Mouse (Mus musculus) megakaryocyte progenitor cell, adult 5-6 weeks (primary cell): ENCODE measurements around the gene Abcc4. TPM values are rescaled to one million over a fixed set of nuclear protein-coding genes. Genes with fewer than 3 reads are reported as not detected.

Source experiments
- ATAC-seq: replicated peaks from 2 replicates; pipeline ENCODE4 v1.8.0; 2016; ENCODE audit warnings: mild to moderate bottlenecking, moderate TSS enrichment, inconsistent platforms; ENCODE audit not compliant: poor library complexity
- total RNA-seq, 2 experiments: library from RNA; stranded (forward) in 1 of 2; stranded (reverse) in 1 of 2; fragments of 157-497, 149-512 nt in 1 of 2; fragments of 200-1000 nt in 1 of 2; gene quantifications; 2 replicates each; pipeline versions ENCODE4 v1.2.3 to v1.2.4; 2015 to 2017

The Abcc4 gene
- total RNA-seq, 2 experiments from 2014 or later: 37.0 to 38.3 TPM

- ATAC-seq: peak; percentile 65
Measured at GRCm38 (mm10) chr14:118514280-118515031, 191.6 kb downstream of the Abcc4 start.

- peak; percentile 56 for ATAC-seq
Measured at GRCm38 (mm10) chr14:118511715-118512114, 194.3 kb downstream of the Abcc4 start.

DNA sequence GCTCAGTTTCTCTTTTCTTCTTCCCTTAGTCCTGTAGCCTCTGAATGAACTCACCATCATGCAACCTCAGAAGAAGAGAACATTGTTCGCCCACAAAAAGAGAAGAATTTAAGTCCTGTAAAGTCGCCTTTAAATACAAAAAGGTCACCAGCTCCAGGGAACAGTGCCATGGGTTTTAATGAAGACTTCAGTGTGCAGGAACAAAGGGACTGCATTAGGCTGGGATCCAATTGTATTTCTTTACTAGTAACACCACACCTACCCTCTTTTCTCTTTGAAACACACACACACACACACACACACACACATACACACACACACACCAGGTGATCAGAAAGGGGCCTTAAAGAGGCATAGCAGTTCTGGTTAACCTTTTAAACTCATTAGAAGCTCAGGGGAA, 195.2 kb downstream of the Abcc4 start:
- no peak for ATAC-seq

GRCm38 (mm10) chr14:118510216-118510615, 195.8 kb downstream of the Abcc4 start:
- no peak for ATAC-seq

DNA sequence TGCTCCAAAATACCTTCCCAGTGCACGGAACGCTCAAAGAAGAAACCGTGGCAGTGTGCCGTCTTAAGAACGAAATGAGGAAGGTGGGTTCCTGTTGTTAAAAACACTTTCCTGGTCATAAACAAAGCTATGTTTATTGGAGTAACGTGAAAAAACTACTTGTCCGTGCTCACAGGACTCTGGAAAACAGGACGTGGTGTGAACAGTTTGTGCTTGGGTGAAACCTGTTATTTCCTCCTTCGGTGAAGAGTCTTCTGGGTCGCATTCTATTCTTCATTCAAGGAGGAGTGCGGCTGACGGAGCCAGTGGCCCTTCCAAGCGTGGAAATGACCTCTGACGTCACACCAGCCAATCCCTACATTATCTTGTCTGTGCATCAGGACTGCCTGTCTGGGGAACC, 198.2 kb downstream of the Abcc4 start:
- ATAC-seq: no peak

DNA sequence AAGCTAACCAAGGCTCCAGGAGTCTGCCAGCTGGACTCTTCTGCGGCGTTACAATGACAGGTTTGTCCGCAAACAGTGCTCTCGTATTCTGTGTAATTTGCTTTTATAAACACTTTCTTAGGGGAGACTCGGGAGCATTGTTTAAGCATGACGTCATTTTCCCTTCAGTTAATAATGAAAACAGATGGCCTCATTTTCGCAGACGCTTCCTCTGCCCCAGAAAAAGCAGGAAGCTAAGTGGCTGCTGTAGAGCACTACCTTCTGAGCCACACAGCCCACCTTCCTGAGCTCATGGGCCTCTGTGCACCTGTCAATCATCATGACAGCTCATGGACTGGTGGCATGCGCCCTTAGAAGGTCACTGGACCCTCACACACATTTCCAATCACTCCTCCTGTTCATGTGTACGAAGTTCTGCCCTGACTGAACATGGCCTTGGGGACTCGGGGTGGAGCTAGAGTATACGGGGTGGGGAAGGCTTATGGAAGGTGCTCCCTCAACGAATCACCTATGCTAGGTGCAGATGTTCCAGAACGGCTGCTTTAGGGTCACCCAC, 199.3 kb downstream of the Abcc4 start:
- no peak for ATAC-seq

- ATAC-seq: no peak
Measured at GRCm38 (mm10) chr14:118496767-118497166, 209.3 kb downstream of the Abcc4 start.

DNA sequence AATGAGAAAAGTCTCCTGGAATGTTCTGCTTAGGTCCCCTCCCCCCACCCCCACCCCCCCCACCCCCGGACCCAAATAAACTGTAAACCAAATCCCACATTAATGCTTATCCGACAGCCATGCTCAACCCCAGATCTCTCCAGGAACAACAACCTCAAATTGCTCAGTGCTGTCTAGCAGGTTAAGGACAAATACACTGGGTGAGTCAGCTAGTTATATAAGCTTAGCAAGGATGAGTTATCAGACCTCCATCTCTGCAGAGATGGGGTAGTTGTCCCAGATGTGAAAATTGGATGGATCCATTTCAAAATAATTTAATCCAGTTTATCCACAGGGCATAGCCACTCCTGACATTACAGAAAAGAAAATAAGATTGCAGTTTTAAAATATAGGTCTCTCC, 210.6 kb downstream of the Abcc4 start:
- no peak for ATAC-seq

GRCm38 (mm10) chr14:118491708-118492107, 214.3 kb downstream of the Abcc4 start:
- no peak for ATAC-seq

DNA sequence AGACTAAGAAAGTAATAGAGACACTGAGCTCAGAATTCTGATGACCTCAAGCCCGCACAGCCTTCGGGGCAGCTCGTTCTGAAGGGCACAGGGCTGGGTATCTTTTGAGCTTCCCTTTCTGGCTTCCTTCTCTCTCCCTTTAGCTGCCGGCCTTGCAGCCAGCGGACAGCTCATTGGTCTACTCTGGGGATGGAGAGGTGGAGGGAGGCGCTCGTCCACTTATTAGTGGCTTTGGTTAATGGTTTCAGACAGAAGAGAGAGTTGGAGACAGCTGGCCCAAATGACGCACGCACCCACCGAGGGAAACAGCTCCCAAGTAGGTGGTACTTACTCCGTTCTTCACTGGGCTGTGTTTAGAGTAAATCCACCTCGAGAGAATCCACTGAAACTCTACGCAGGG, 214.7 kb downstream of the Abcc4 start:
- no peak for ATAC-seq

- no peak for ATAC-seq
Measured at GRCm38 (mm10) chr14:118490525-118490924, 215.5 kb downstream of the Abcc4 start.

GRCm38 (mm10) chr14:118486349-118486748, 219.7 kb downstream of the Abcc4 start:
- ATAC-seq: no peak

DNA sequence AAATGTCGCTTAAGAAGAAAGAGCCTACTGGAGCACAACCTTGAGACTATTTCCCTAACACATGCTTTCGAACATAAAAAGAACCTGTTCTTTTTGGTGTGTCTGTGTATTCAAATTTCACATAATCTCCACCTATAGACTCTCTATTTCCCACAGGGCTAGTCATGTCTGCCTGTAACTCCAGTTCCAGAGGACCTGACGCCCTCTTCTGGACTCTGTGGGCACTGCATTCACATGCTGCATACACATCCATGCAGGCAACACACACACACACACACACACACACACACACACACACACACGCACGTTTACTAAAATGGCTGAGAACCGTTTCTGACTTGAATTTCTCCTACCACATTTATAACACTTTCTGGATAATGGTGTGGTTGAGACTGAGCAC, 220.4 kb downstream of the Abcc4 start:
- no peak for ATAC-seq

GRCm38 (mm10) chr14:118482320-118482719, 223.7 kb downstream of the Abcc4 start:
- ATAC-seq: no peak

DNA sequence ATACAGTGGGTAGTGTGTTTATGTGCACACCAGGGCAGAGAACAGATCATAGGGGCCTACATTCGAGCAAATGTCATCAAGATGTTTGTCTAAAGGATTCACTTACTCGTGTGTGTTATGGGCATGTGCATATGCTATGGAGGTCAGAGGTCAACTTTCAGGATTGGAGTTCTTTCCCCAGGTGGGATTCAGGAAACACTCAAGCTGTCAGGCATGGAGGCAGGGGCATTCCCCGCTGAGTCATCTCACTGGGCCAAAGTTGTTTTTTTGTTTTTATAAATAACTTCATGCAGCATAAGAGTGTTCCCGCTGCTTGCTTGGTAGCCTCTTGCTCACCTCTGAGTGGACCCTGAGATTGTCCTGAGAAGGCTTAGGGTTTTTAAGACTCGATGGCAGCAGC, 224.2 kb downstream of the Abcc4 start:
- no peak for ATAC-seq

GRCm38 (mm10) chr14:118476329-118476728, 229.7 kb downstream of the Abcc4 start:
- ATAC-seq: no peak

DNA sequence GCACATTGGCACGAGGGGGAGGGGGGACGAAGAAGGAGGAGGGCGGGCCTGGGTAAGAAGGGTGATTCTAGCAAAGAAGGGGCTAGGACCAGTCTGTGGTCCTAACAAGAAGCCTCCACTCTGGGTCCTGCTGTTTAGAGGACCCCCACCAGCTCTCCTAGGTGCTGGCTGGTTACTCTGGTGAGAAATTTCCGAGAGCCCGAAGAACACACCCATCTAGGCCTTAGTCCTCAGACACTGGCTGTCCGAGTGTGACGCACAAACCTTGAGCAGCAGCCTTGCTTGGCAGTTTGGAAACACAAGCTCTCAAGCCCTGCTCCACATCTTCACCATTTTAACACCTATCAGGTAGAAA, 230.9 kb downstream of the Abcc4 start:
- ATAC-seq: no peak

DNA sequence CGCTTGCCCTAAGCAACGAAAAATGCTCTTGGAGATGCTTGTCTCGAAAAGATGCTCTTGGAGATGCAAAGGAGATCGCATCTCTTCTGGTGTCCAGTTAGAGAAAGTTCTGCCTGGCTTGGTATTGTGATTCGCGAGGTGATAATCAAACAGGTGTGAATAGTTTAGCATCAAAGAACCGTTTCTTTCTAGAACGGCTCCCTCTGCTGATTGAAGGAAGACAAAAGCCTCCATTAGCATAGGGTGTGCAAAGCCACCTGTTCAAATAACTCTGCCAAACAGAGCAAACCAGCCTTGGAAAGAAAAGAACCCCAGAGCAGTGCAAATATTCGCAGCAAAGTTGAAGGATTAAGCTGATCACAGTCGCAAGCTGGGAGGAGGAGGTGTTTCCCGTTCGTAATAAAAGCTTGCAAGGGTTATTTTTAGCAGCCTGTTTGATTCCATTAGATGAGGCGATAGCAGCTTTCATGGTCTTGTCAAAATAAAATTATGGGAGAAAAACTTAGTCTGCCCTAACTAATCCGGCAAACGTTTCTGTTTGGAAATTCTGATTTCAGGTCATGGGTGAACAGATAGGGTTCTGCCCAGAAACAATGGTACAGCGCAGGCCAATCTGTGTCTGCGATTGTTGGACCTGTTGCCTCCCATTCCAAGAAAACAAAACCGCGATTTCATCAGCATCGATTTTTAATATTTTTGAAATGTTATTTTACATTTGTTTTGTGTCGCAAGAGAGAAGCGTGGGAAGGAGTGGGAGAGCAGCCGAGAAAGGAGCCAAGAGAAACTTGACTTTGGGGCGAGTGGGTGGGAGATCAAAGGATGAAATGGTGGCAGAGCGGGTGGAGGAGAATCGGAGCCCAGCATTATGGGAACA, 231.6 kb downstream of the Abcc4 start:
- no peak for ATAC-seq

GRCm38 (mm10) chr14:118473831-118474193, 232.2 kb downstream of the Abcc4 start:
- peak; percentile 63 for ATAC-seq

GRCm38 (mm10) chr14:118473188-118473830, 232.7 kb downstream of the Abcc4 start:
- no peak for ATAC-seq

GRCm38 (mm10) chr14:118465331-118465730, 240.7 kb downstream of the Abcc4 start:
- ATAC-seq: peak; percentile 84
